Mouse (Mus musculus): ENCODE measurements around the gene Rnf115.
"Not testable (repeated sequence)": the region's sequence is repeated elsewhere in the genome, so short reads cannot be mapped to it uniquely, and the experiment has no call there.

Gene Rnf115

GRCm38 (mm10) chr3:96707903-96708683 is 19.4 kb upstream of the Rnf115 start, which contains the start of gene Nudt17:
Gene Nudt17, minus strand, starts transcription at chr3:96708562.
- in situ Hi-C loops (cut with MboI, MseI): no loop called here

- in situ Hi-C loops (cut with MboI, MseI): no loop called here
Measured at GRCm38 (mm10) chr3:96708684-96709064, 18.8 kb upstream of the Rnf115 start.

- in situ Hi-C loops (cut with MboI, MseI): no loop called here
Measured at GRCm38 (mm10) chr3:96714286-96714685, 13.2 kb upstream of the Rnf115 start.

GRCm38 (mm10) chr3:96715854-96716253 is 11.6 kb upstream of the Rnf115 start:
- in situ Hi-C loops (cut with MboI, MseI): no loop called here

- in situ Hi-C loops (cut with MboI, MseI): no loop called here
Measured at GRCm38 (mm10) chr3:96719173-96719572, 8.3 kb upstream of the Rnf115 start.

GRCm38 (mm10) chr3:96727828-96728633 is 567 bp downstream of the Rnf115 start:
- in situ Hi-C loops (cut with MboI, MseI): no loop called here

- in situ Hi-C loops (cut with MboI, MseI): no loop called here
Measured at GRCm38 (mm10) chr3:96728634-96729402, 1.4 kb downstream of the Rnf115 start.

GRCm38 (mm10) chr3:96729403-96729784 is 1.9 kb downstream of the Rnf115 start:
- in situ Hi-C loops (cut with MboI, MseI): no loop called here

- in situ Hi-C loops (cut with MboI, MseI): no loop called here
Measured at GRCm38 (mm10) chr3:96730785-96731184, 3.3 kb downstream of the Rnf115 start.

GRCm38 (mm10) chr3:96733984-96734383 is 6.5 kb downstream of the Rnf115 start:
- in situ Hi-C loops (cut with MboI, MseI): no loop called here

GRCm38 (mm10) chr3:96735200-96735599 is 7.7 kb downstream of the Rnf115 start:
- in situ Hi-C loops (cut with MboI, MseI): no loop called here

- in situ Hi-C loops (cut with MboI, MseI): no loop called here
Measured at GRCm38 (mm10) chr3:96737013-96737740, 9.7 kb downstream of the Rnf115 start.

GRCm38 (mm10) chr3:96737995-96738394 is 10.5 kb downstream of the Rnf115 start:
- in situ Hi-C loops (cut with MboI, MseI): no loop called here

- in situ Hi-C loops (cut with MboI, MseI): not testable (repeated sequence)
Measured at GRCm38 (mm10) chr3:96740279-96740678, 12.8 kb downstream of the Rnf115 start.

GRCm38 (mm10) chr3:96744348-96744747 is 16.9 kb downstream of the Rnf115 start:
- in situ Hi-C loops (cut with MboI, MseI): no loop called here

- in situ Hi-C loops (cut with MboI, MseI): no loop called here
Measured at GRCm38 (mm10) chr3:96746829-96747228, 19.4 kb downstream of the Rnf115 start.

- in situ Hi-C loops (cut with MboI, MseI): no loop called here
Measured at GRCm38 (mm10) chr3:96755935-96756334, 28.5 kb downstream of the Rnf115 start.

GRCm38 (mm10) chr3:96757691-96758090 is 30.2 kb downstream of the Rnf115 start:
- in situ Hi-C loops (cut with MboI, MseI): no loop called here

GRCm38 (mm10) chr3:96759695-96760094 is 32.2 kb downstream of the Rnf115 start:
- in situ Hi-C loops (cut with MboI, MseI): no loop called here

GRCm38 (mm10) chr3:96764528-96764927 is 37.1 kb downstream of the Rnf115 start:
- in situ Hi-C loops (cut with MboI, MseI): no loop called here

- in situ Hi-C loops (cut with MboI, MseI): no loop called here
Measured at GRCm38 (mm10) chr3:96769971-96770370, 42.5 kb downstream of the Rnf115 start.
